Mouse (Mus musculus) spleen, postnatal 4 days (tissue): ENCODE data around the gene Pcif1.
"Not testable (repeated sequence)": the region's sequence is repeated elsewhere in the genome, so short reads cannot be mapped to it uniquely, and the experiment has no call there.

Experiments
- DNase-seq, 2 experiments: peaks; one replicate each; pipeline ENCODE4 v3.0.0; 2022; ENCODE audit warnings: low spot score in 2 of 2

Pcif1 gene

DNA sequence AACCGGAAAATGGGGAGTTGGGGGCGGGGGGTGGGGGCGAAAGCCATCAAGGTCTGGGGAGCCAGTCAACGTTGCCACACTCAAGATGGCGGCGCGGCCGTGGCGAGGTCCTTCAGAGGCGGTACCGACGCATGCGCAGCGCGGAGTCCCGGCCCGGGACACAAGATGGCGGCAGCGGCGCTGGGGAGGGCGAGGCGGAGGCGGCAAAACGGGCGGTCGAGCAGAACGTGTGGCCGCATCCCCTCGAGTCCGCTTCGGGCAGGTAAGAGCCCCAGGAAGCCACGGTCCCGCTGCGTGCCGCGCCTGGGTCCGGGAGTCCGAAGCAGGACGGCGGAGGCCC, at the start of gene Pcif1:
TSS of gene Pcif1 (plus strand) at position 77 of the 340 bp plus-strand sequence.
- DNase-seq, result peak; percentile 96 to 99

DNA sequence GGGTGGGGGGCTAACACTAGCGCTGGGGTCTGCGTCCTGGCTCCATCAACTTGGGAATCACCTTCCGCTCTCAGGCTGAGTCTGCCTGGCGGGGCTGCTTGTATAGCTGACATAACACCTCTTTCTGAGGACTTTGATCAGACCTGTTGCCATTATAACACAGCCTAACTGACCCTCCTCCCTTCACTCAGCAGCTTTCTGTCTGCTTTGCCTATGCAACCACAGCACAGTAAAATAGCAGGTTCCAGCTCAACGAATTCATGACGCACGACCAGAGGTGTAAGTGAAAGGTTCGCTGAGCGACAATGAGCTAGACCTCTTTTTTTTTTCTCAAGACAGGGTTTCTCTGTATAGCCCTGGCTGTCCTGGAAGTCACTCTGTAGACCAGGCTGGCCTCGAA, 48.1 kb upstream of the Pcif1 start:
- DNase-seq, result no peak

DNA sequence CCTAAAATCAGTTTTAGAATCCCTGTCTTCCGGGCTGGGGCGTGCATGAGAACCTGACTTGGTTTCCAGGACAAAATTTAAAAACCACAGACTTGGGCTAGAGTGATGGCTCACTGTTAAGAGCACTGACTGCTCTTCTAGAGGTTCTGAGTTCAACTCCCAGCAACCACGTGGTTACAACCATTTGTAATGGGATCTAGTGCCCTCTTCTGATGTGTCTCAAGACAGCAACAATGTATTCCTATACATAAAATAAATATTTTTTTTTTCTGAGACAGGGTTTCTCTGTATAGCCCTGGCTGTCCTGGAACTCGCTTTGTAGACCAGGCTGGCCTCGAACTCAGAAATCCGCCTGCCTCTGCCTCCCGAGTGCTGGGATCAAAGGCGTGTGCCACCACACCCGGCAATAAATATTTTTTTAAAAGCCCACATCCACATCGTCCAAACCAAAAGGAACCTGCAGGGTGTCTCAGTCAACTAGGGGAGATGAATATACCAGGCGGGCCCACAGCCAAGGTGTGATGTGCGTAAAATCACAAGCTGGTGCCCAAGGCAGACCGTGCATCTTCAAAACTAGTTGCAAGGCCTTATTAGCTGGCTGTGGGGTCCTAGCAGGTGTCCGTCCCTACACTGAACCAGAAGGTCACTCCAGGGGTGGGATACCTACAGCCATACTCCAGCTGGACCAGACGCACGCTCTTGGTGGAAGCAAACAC, 46.9 kb upstream of the Pcif1 start:
- no peak for DNase-seq

DNA sequence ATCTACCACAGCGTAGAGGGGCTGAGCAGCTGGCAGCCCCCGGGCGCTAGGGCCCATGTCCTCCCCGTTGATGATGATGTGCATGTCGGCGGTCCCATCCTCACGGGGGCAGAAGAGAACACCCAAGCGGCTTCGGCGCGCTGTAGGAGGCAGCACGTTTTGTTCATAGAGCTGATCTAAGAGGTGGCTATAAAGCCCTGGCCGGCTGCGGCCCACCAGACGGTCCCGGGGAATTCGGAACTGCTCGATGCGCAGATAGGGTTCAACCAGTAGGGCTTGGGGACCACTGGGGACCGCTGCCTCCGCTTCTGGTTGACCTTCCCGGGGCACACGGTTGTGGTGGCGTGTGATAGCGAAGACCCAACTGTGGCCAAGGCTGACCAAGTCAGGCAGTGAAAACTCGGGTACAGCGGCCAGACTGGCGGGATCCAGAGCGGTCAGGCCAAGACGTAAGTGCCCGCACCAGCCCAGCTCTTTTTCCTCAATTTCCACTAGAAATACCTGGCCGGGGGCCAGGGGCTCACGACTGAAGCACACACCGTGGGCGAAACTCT, 46.3 kb upstream of the Pcif1 start, which contains the start of gene Ctsa:
TSS of gene Ctsa (plus strand) at position 126 of the 554 bp plus-strand sequence.
- DNase-seq, result peak; percentile 79 to 89

DNA sequence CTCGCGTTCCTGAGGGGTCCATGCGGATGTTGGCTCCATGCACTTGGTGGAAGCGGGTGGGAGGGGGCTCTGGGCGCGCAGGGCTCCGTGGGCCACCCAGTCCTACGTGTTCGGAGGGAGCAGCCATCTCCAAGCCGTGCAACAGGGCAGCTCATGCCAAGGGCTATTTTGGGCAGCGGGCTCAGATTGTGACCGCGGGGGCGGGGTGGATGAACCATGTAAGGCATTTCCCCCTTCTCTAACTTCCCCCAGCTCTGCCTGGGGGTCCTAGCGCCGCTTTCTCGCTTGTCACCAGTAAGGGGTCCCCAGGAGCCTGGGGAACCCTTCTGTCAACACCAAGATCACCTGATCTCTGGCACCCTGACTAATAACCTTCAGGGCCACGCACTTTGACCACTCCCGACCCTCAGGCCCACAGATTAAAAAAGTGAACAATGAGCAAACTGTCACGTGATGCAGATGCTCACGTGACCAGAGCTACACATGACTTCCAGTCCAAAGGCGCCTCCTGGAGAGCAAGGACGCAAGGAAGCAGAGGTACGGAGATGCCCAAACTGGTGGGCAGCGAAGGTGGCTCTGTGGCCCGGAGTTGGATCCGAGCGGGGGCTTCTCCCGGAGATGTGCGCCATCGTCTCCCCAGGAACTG, 45.7 kb upstream of the Pcif1 start, which contains the start of gene Neurl2:
TSS of gene Neurl2 (minus strand) at position 143 of the 646 bp plus-strand sequence.
- DNase-seq, result peak; percentile 78 to 87

DNA sequence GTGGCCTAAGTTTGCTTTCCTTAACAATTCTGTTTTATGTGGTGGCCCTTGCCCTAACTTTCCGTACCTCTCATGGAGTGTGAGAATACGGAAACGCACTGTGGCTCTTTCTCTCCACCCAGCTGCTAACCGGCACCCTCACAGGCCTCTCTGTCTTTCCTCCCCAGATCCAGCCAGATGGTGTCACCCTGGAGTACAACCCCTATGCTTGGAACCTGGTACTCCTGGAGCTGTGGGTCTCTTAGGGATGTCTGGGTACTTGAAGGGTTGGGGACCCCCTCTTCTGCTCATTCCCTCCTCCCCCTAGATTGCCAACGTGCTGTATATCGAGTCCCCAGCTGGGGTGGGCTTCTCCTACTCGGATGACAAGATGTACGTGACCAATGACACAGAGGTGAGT, 44.6 kb upstream of the Pcif1 start:
- no peak for DNase-seq

DNA sequence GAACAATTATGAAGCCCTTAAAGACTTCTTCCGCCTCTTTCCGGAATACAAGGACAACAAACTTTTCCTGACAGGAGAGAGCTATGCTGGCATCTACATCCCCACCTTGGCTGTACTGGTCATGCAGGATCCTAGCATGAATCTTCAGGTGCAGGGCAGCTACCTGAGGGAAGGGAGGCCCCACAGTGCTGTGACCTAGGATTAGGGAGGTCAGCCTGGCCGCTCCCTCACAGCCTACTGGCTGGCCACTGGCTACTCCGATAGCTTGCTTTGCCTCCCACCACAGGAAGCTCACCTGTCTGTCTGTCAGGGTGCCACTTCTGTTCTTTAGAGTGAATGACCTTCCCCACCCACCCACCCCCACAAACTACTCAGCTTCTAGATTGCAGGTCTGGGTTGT, 43.9 kb upstream of the Pcif1 start:
- no peak for DNase-seq

DNA sequence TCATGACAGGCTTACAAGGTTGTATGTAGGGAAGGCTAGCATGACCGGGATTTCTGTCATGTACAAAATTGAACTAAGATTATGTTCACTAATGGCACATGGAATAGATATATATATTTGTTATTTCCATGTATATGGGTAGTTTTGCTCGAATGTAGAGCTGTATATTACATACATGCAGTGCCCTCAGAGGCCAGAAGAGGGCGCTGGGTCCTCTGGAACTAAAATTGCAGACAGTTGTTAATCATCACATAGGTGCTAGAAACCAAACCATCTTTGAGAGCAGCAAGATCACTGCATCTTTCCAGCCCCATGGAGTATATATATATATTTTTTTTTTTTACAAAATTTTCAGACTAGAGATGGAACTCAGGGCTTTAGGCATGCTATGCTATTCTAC, 33.3 kb upstream of the Pcif1 start:
- DNase-seq, result no peak

DNA sequence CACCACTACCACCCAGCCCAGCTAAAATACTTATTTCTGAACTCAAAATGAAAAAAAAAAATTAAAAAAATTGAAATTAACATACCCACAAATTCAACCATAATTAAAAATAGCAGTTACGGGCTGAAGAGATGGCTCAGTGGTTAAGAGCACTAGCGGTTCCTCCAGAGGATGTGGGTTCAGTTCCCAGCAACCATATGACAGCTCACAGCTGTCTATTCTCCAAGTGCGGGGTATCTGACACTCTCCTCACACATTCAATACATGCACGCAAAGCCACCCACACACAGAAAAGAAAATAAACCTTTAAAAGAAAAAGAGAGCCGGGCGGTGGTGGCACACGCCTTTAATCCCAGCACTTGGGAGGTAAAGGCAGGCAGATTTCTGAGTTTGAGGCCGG, 29.0 kb upstream of the Pcif1 start:
- no peak for DNase-seq

DNA sequence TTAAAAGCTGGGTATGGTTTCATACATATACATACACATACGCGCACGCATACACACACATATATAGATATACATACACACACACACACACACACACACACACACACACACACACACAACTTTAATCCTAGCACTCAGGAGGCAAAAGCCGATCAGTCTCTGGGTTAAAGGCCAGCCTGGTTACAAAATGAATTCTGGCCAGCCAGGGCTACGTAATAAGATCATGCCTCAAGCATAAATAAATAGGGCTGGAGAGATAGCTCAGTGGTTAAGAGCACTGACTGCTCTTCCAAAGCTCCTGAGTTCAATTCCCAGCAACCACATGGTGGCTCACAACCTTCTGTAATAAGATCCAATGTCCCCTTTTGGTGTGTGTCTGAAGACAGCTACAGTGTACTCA, 23.5 kb upstream of the Pcif1 start:
- not testable (repeated sequence) for DNase-seq

DNA sequence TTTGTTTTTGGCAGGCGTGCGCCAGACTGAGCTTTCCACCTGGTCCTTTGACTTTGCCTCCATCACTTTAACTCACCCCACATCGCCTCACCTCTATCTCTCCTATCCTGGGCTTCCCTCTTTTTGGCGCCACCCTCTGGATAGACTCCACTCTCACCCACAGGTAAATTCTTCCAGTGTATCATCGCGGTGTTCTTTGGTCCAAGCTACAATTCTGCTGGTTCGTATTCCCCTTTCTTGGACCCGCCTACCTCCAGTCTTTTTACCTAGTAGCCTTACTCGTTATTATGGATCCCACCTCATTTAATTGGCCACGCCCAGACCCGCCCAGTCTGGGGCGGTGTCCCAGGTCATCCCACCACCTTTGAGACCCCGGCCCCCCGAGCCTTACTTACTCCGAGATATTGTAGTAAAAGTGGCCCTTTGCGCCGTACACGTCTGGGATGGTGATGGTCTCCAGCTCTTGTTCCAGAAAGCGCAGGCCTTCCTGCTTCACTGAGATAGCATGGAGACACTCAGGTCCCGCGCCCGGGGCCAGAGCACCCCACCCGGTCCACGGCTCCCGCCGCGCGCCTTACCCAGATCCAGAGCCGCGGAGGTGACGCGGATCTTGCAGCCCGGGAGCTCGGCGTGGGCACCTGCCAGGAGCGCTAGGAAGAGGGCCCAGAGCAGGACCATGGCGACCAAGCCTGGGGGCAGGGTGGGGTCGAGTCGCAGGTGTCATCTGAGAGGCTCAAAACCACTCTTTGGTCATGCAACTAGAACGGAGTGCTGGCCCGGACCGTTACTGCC, 22.6 kb upstream of the Pcif1 start:
- no peak for DNase-seq

DNA sequence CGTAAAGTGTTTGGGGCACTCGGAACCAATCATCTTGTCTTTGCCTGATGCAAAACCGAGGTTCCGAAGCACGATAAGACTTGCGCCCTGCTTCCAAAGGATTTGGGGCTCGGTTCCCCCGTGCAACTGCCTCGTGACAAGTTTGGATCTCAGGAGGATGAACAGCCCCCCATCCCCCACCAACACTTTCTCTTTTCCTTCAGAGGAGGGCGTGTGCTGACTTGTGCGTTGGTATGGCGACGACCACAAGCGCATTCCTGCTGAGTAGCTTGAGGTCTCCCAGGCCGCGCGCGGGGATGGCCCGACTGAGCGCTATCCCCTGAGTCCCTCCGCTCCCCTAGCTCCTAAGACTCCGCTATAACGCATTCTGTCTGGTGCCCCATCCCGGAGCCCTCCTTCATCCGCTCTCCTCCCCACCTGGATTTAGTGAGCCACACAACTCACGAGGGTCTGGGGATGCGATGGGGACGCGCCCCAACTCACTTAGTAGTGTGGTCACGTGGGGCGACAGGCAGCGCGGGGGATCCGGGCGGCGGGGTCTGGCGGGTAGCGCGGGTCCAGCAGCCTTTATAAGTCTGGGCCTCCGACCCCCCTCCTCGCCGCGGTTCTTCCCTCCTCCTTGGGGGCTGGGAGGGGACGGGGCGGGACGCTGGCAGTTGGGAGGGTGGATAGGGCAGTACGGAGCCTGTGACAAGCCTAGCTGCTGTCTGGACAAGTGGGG, 21.8 kb upstream of the Pcif1 start, which contains the start of gene Pltp:
TSS of gene Pltp (minus strand) at position 611 of the 721 bp plus-strand sequence.
- DNase-seq, result no peak

DNA sequence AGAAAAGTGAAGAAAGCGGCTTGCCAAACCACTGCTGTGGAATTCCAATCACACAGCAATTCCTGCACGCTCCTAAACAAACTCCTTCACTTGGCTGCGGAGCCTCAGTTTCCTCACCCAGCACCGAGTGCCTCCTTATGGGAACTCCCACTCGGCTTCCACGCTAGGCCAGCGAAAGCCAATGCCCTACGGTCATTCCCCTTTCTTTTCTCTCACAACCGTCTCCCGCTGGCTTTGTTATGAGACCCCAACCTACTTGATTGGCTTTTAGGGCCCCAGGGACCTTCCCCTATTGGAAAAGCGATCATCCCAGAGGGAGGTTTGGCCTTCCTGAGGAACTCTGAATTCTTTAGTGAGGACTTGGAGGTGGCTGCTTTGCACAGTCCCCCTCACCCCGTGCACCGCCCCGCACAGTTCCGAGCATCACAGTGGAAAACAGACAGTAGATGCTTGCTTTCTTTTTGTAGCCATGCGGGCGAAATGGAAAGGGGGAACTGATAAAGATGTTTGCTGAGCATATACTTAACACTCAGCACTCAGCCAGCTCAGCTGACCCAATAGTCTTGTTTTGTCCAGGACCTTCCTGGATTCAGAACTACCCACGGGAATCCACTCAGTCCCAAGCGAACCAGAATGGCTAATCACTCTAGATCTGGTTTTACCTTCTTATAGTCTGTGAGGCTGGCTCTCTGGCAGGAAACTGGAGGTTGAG, 21.1 kb upstream of the Pcif1 start:
- no peak for DNase-seq

DNA sequence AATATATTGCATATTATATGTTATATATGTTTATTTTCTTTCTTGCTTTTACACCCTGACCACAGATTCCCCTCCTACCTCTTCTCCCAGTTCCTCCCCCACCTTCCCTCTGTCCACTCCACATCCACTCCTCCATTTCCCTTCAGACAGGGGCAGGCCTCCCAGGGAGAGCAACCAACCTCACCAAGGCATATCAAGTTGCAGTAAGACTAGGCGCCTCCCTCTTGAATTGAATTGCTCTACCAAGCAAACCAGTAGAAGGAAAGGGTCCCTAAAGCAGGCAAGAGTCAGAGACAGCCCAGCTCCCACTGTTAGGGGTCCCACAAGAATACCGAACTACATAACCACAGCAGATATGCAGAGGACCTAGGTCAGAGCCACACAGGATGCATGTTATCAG, 19.9 kb upstream of the Pcif1 start:
- no peak for DNase-seq

DNA sequence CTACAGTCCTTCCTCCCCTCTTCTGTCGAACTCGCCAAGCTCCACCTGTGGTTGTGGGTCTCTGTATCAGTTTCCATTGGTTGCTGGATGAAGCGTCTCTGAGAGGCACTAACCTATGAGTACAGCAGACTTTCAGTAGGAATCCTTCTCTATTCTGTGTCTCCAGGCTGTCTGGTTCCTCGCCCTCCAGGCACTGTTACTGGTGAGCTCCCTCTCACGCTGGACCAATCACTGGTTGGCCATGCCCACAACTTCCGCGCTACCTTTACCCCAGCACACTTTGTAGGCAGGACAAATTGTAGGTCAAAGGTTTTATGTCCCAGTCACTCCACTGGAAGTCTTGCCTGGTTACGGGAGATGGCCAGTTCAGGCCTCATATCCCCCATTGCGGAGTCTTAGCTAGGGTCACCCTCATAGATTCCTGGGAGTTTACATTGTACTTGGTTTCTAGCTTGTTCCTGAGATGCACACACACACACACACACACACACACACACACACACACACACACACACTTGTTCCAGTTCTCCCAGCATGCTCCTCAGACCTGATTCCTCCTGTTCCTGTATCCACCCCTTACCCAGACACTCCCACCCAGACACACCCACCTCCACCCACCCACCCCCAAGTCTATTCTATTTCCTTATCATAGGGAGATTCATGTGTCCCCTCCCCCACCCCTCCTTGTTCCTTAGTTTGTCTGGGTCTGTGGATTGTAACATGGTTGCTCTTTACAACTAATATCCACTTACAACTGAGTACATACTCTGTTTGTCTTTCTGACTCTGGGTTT, 19.3 kb upstream of the Pcif1 start:
- no peak for DNase-seq

DNA sequence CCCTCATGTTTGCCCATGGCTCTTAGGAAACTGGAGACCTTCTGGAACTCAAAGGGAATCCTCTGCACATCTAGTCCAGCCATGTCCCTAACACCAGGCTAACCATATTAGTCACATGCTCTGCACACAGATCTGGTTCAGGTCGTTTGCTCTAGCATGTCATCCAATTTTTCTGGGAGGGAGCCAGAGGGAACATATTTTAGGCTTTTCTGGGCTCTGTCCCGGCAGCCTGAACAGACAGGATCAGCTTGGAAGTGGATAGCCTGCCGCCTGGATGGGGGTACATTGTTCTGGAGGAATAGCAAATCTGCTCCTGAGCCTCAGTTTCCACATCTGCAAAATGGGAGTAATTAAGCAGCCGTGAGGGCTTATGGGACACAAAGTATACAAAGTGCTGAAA, 18.0 kb upstream of the Pcif1 start:
- DNase-seq, result no peak

DNA sequence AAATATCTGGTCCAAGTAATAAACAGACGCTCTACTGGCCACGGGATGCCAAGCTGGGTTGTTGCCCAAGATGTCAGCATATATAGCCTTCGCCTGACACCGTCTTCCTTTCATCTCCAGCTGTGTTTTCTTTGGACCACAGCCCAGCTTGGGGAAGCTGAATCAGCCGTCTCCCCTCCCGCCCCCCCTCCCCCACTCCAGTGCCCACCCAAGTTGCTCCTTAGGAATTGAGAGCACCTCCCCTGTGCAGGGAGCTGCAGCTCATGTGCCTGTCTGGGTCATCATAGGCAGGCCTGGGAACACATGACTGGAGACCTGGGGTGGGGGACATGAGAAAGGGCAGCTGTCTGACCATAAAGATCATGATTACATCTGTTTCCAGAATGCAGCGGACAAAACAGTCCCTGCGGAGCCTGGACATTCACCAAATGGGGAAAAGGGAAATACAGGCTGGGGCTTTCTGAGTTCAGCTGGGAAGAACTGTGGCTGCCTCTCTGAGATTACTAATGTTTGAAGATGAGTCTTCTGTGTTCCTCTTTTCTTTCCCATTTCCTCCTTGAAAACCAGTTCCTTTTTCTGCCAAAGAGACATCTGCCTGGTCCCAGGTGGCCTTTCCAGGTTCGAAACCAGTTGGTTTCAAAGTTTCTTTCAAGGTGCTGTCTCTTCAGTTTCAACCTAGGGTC, 16.8 kb upstream of the Pcif1 start:
- DNase-seq, result no peak

DNA sequence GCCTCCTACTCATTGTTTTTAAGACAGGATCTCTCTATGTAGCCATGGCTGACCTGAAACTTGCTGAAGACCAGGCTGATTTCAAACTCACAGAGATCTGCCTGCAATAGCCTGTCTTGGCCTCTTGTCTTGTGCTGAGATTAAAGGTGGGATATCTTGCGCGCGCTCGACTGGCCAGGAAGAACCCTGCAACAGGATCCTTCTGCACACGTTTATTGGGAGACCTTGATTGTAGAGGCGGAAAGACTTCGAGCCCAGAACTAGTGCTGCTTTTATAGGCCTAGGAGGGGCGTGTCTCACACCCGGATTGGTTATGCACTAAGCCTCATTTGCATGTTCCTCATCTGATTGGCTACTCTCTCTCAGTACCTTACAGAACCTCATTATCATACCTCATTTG, 15.7 kb upstream of the Pcif1 start:
- DNase-seq, result not testable (repeated sequence)

DNA sequence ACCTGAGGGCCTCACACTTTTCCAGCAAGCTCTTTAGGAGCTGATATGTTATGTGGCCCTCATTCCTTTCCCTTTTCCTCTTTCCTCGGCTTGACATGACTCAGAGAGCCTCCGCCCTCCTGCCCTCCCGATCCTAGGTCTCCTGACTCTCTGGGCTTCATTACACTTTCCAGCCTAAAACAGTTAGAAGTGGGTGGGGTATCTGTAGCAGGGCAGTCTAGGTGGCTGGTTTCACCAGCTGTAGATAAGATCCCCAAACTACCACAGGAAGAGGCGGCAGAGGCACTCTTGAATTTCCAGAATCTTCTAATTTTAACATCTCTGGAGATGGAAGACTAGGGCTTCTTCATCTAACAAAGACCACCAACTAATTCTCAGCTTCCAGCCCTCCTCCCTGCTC, 14.5 kb upstream of the Pcif1 start:
- no peak for DNase-seq
